Mouse (Mus musculus) ES-Bruce4 (cell line): ENCODE measurements at regions not wholly inside any gene's neighbourhood (a gene's known extent, or its start where the extent isn't known, plus 50 kb on each side); places are given as distances from the start of the nearest gene placed in this dataset.

Experiments
- CTCF ChIP-seq: IDR thresholded peaks from one replicate; pipeline ENCODE4 v1.8.1; 2011; ENCODE audit warnings: low read depth, low read length
- POLR2A ChIP-seq: IDR thresholded peaks from one replicate; pipeline ENCODE4 v1.8.1; 2011; ENCODE audit warnings: low read length; ENCODE audit not compliant: insufficient read depth

GRCm38 (mm10) chr8:97252232-97252631 lies 1363.9 kb upstream of the Got2 start:
- no peak for TF ChIP-seq POLR2A
- TF ChIP-seq CTCF: no peak
